Mouse (Mus musculus) liver, embryonic 12.5 days (tissue): ENCODE data around the gene Il3ra. TPM values are rescaled to one million over a fixed set of nuclear protein-coding genes. Genes with fewer than 3 reads are reported as not detected.

Experiments used
- polyA plus RNA-seq: library from polyadenylated mRNA; unstranded; fragments of >200 nt; fragmentation: Nextera tagmentation; extraction: Ambion mirVana; gene quantifications from 2 replicates; pipeline ENCODE4 v1.2.1, GENCODE M21; 2016

Gene Il3ra
- polyA plus RNA-seq, 1 experiment from 2014 or later: 2.1 TPM

Other genes with a start within 250 kb of the Il3ra start
- 195 and 202 TPM in 2 replicates for gene Psmd6, start 225.3 kb upstream of the Il3ra start, polyA plus RNA-seq
- not detected in 2 replicates for gene Olfr720, start 159.4 kb upstream of the Il3ra start, polyA plus RNA-seq
- not detected in 2 replicates for gene Olfr31, start 23.4 kb upstream of the Il3ra start, polyA plus RNA-seq
- gene Olfr721-ps1, start 55.0 kb downstream of the Il3ra start, polyA plus RNA-seq: not detected in 2 replicates